Mouse (Mus musculus): ENCODE data around the gene Pih1d1. TPM values are rescaled to one million over a fixed set of nuclear protein-coding genes. Genes with fewer than 3 reads are reported as not detected.
"Not testable (repeated sequence)": the region's sequence is repeated elsewhere in the genome, so short reads cannot be mapped to it uniquely, and the experiment has no call there.

Gene Pih1d1
- polyA plus RNA-seq, 1 experiment from 2014 or later = 94.4 TPM

- WGBS = 83% methylated on average over 8 of the region's 8 CpGs
- Histone ChIP-seq H3K36me3 (peaks cover 27% of the 10 kb centered on the region), H3K4me3 (no peak overlapping the region), H3K4me2 (no peak overlapping the region), H3K27ac (no peak overlapping the region), H3K9ac (no peak overlapping the region), H3K27me3 (peaks cover 25% of the 10 kb centered on the region), H3K4me1 (replicated peaks) (peaks cover 12% of the 10 kb centered on the region), H3K9me3 (no peaks in the 10 kb centered on the region)
- no peak for ATAC-seq (ENCODE audit: low FRiP score)
These were observed 14.0 kb upstream of the Pih1d1 start for GRCm38 (mm10) chr7:45139904-45140723.

GRCm38 (mm10) chr7:45141319-45141718, 12.8 kb upstream of the Pih1d1 start:
- H3K27ac ChIP-seq = no peak overlapping the region

GRCm38 (mm10) chr7:45141914-45142313, 12.2 kb upstream of the Pih1d1 start:
- H3K9me3 ChIP-seq = no peaks in the 10 kb centered on the region
- H3K4me1 ChIP-seq (replicated peaks) = no peaks in the 10 kb centered on the region
- H3K9ac ChIP-seq = no peak overlapping the region; the same call in 1 of the 2 replicates
- peaks cover 12% of the 10 kb centered on the region for H3K27me3 ChIP-seq
- ATAC-seq (ENCODE audit: low FRiP score) = no peak
- H3K27ac ChIP-seq = no peak overlapping the region
- peaks cover 37% of the 10 kb centered on the region for H3K36me3 ChIP-seq
- 95% methylated on average over 5 of the region's 5 CpGs for WGBS
- no peak overlapping the region for H3K4me3 ChIP-seq
- no peak overlapping the region for H3K4me2 ChIP-seq

More at GRCm38 (mm10) chr7:45141319-45141718, 12.8 kb upstream of the Pih1d1 start:
- Histone ChIP-seq H3K9ac (no peak overlapping the region; the same call in 1 of the 2 replicates), H3K27me3 (peaks cover 17% of the 10 kb centered on the region), H3K4me2 (no peak overlapping the region), H3K4me3 (no peak overlapping the region), H3K4me1 (replicated peaks) (peaks cover 4% of the 10 kb centered on the region), H3K9me3 (no peaks in the 10 kb centered on the region), H3K36me3 (peaks cover 37% of the 10 kb centered on the region)
- WGBS = 94% methylated on average over 3 of the region's 3 CpGs
- ATAC-seq (ENCODE audit: low FRiP score) = no peak

GRCm38 (mm10) chr7:45144368-45145174, 9.5 kb upstream of the Pih1d1 start:
- H3K4me1 ChIP-seq (replicated peaks) = no peaks in the 10 kb centered on the region
- H3K36me3 ChIP-seq = peaks cover 46% of the 10 kb centered on the region
- H3K4me2 ChIP-seq = no peak overlapping the region
- H3K9ac ChIP-seq = peak overlapping the region; percentile 13
- H3K27ac ChIP-seq = no peak overlapping the region
- no peak overlapping the region for H3K4me3 ChIP-seq
- H3K9me3 ChIP-seq = no peaks in the 10 kb centered on the region
- no peaks in the 10 kb centered on the region for H3K27me3 ChIP-seq
- no peak for ATAC-seq (ENCODE audit: low FRiP score)
- 91% methylated on average over 13 of the region's 13 CpGs for WGBS

- H3K27me3 ChIP-seq = no peaks in the 10 kb centered on the region
- peaks cover 46% of the 10 kb centered on the region for H3K36me3 ChIP-seq
- H3K9ac ChIP-seq = no peak overlapping the region
- no peak overlapping the region for H3K4me2 ChIP-seq
- whole genome bisulfite sequencing = 95% methylated on average over 8 of the region's 8 CpGs
- H3K4me1 ChIP-seq (replicated peaks) = 0 out of 2 replicates have a peak, but pooled peaks cover under 1% of the 10 kb centered on the region
- no peaks in the 10 kb centered on the region for H3K9me3 ChIP-seq
- no peak overlapping the region for H3K27ac ChIP-seq
- no peak overlapping the region for H3K4me3 ChIP-seq
- no peak for ATAC-seq (ENCODE audit: low FRiP score)
These were observed 8.6 kb upstream of the Pih1d1 start for GRCm38 (mm10) chr7:45145460-45145859.

- 0 out of 2 replicates have a peak overlapping the region, but pooled peaks have one; percentile 35 for H3K9ac ChIP-seq
- H3K27me3 ChIP-seq = no peaks in the 10 kb centered on the region
- 97% methylated on average over 11 of the region's 11 CpGs for WGBS
- H3K27ac ChIP-seq = no peak overlapping the region
- H3K4me2 ChIP-seq = no peak overlapping the region
- 0 out of 2 replicates have a peak, but pooled peaks cover 8% of the 10 kb centered on the region for H3K4me1 ChIP-seq (replicated peaks)
- H3K36me3 ChIP-seq = peaks cover 46% of the 10 kb centered on the region
- ATAC-seq (ENCODE audit: low FRiP score) = no peak
- no peak overlapping the region for H3K4me3 ChIP-seq
- H3K9me3 ChIP-seq = no peaks in the 10 kb centered on the region
These were observed 6.8 kb upstream of the Pih1d1 start for GRCm38 (mm10) chr7:45147267-45147666.

- Histone ChIP-seq H3K4me2 (no peak overlapping the region), H3K4me1 (replicated peaks) (0 out of 2 replicates have a peak, but pooled peaks cover 8% of the 10 kb centered on the region), H3K4me3 (no peak overlapping the region), H3K36me3 (peaks cover 41% of the 10 kb centered on the region), H3K9me3 (no peaks in the 10 kb centered on the region), H3K27me3 (no peaks in the 10 kb centered on the region), H3K9ac (no peak overlapping the region; the same call in 1 of the 2 replicates), H3K27ac (no peak overlapping the region)
- ATAC-seq (ENCODE audit: low FRiP score) = no peak
- 83% methylated on average over 11 of the region's 11 CpGs for WGBS
These were observed 6.2 kb upstream of the Pih1d1 start for GRCm38 (mm10) chr7:45147899-45148298.

GRCm38 (mm10) chr7:45148534-45149098, 5.5 kb upstream of the Pih1d1 start:
- Histone ChIP-seq H3K9me3 (no peaks in the 10 kb centered on the region), H3K36me3 (peaks cover 34% of the 10 kb centered on the region), H3K27ac (no peak overlapping the region), H3K4me2 (no peak overlapping the region), H3K4me1 (replicated peaks) (peaks cover 12% of the 10 kb centered on the region), H3K4me3 (no peak overlapping the region), H3K9ac (no peak overlapping the region), H3K27me3 (no peaks in the 10 kb centered on the region)
- 66% methylated on average over 4 of the region's 4 CpGs for WGBS
- ATAC-seq (ENCODE audit: low FRiP score) = no peak

GRCm38 (mm10) chr7:45149545-45149944, 4.6 kb upstream of the Pih1d1 start:
- Histone ChIP-seq H3K27me3 (no peaks in the 10 kb centered on the region), H3K4me3 (no peak overlapping the region), H3K27ac (no peak overlapping the region), H3K4me2 (no peak overlapping the region), H3K36me3 (peaks cover 24% of the 10 kb centered on the region), H3K9me3 (no peaks in the 10 kb centered on the region), H3K4me1 (replicated peaks) (peaks cover 13% of the 10 kb centered on the region), H3K9ac (0 out of 2 replicates have a peak overlapping the region, but pooled peaks have one; percentile 3)
- no peak for ATAC-seq (ENCODE audit: low FRiP score)
- 25% methylated on average over 6 of the region's 6 CpGs for WGBS

- H3K27ac ChIP-seq = 0 out of 2 replicates have a peak overlapping the region, but pooled peaks have one; percentile 52
- H3K9ac ChIP-seq = peak overlapping the region; percentile 24; the same call in 1 of the 2 replicates
- peaks cover 20% of the 10 kb centered on the region for H3K4me1 ChIP-seq (replicated peaks)
- ATAC-seq (ENCODE audit: low FRiP score) = no peak
- no peak overlapping the region for H3K4me2 ChIP-seq
- H3K27me3 ChIP-seq = no peaks in the 10 kb centered on the region
- no peak overlapping the region for H3K4me3 ChIP-seq
- H3K9me3 ChIP-seq = no peaks in the 10 kb centered on the region
- H3K36me3 ChIP-seq = peaks cover 18% of the 10 kb centered on the region
- WGBS = 71% methylated on average over 4 of the region's 4 CpGs
These were observed 3.8 kb upstream of the Pih1d1 start for GRCm38 (mm10) chr7:45150321-45150720.

GRCm38 (mm10) chr7:45151303-45151702, 2.8 kb upstream of the Pih1d1 start:
- no peak for ATAC-seq (ENCODE audit: low FRiP score)
- H3K27ac ChIP-seq = no peak overlapping the region
- H3K4me1 ChIP-seq (replicated peaks) = peaks cover 25% of the 10 kb centered on the region
- H3K36me3 ChIP-seq = 0 out of 2 replicates have a peak, but pooled peaks cover 10% of the 10 kb centered on the region
- WGBS = 54% methylated on average over 11 of the region's 11 CpGs
- no peak overlapping the region for H3K9ac ChIP-seq
- no peak overlapping the region for H3K4me2 ChIP-seq
- no peak overlapping the region for H3K4me3 ChIP-seq
- no peaks in the 10 kb centered on the region for H3K9me3 ChIP-seq
- H3K27me3 ChIP-seq = no peaks in the 10 kb centered on the region

- not testable (repeated sequence) for ATAC-seq (ENCODE audit: low FRiP score); H3K9ac ChIP-seq; H3K4me2 ChIP-seq
These were observed 1.1 kb upstream of the Pih1d1 start for GRCm38 (mm10) chr7:45153052-45153451.

More at GRCm38 (mm10) chr7:45153052-45153451, 1.1 kb upstream of the Pih1d1 start:
- Histone ChIP-seq H3K36me3 (peaks cover 15% of the 10 kb centered on the region), H3K4me1 (replicated peaks) (peaks cover 25% of the 10 kb centered on the region)
- H3K27ac ChIP-seq, H3K4me3 ChIP-seq, H3K9me3 ChIP-seq, H3K27me3 ChIP-seq: not testable (repeated sequence)
- WGBS = 91% methylated on average over 2 of the region's 2 CpGs
